Mouse (Mus musculus) lung, postnatal 0 days (tissue): ENCODE measurements around the gene Prr19.

ENCODE experiments used
- CTCF ChIP-seq: IDR thresholded peaks from 2 replicates; pipeline ENCODE4 v1.5.1; 2016; ENCODE audit warnings: antibody characterized with exemption, mild to moderate bottlenecking
- EP300 ChIP-seq: IDR thresholded peaks from 2 replicates; pipeline ENCODE4 v1.6.1; 2016; ENCODE audit warnings: antibody characterized with exemption, mild to moderate bottlenecking, control low read depth

DNA sequence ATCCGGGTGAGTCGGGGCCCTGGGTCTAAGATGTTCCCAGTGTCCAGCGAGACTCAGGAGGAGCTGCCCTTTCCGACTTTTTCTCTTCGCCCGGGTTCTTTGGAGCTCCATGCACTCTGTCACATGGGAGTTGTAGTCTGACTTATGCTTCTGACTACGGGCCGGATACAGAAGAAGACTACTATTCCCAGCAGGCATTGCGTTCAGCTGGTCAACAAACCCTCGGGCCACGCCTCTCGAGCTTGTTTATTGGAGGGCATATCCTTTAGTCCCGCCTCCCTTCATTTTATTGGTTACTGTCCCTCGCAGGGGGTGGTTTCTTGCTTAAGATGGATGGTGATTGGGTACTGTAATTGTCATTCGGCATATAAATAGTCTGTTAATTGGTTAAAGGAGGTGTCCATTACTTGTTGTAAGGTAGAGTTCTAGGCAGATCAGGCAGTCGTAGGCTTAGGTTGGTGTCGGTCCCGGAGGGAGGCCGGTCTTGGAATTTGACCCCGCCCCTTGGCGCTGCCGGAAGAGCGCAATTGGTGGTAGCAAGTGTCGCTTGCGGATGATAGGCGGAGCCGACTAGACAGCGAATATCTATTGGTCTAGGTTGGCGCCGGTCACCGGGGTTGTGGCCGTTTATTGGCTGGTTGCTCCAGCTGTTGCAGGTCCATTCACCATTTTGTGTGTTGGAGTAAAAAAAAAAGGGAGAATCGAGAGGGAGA is 33.3 kb upstream of the Prr19 start:
- TF ChIP-seq CTCF: no peak
- TF ChIP-seq EP300: peak; percentile 95
